Mouse (Mus musculus): ENCODE results near the gene Clpx. TPM values are rescaled to one million over a fixed set of nuclear protein-coding genes. Genes with fewer than 3 reads are reported as not detected.
A peak's percentile ranks its signal among the peaks of the same experiment; 100 is the strongest.

Clpx gene
- total RNA-seq, 2 experiments from 2014 or later: 117 to 125 TPM

GRCm38 (mm10) chr9:65345854-65346475, 51.9 kb downstream of the Clpx start, which contains the start of gene Pdcd7:
Pdcd7 (plus strand) TSS chr9:65346104.
- DNase-seq: peak; percentile 97 to 98

- peak; percentile 28 to 42 for DNase-seq
Measured at GRCm38 (mm10) chr9:65346476-65347111, 52.5 kb downstream of the Clpx start.

- no peak for DNase-seq
Measured at GRCm38 (mm10) chr9:65347112-65347850, 53.2 kb downstream of the Clpx start.

GRCm38 (mm10) chr9:65353251-65353650, 59.2 kb downstream of the Clpx start:
- no peak for DNase-seq

- no peak for DNase-seq
Measured at GRCm38 (mm10) chr9:65356561-65356960, 62.5 kb downstream of the Clpx start.

- DNase-seq: no peak
Measured at GRCm38 (mm10) chr9:65356971-65357370, 62.9 kb downstream of the Clpx start.

- peak; percentile 37 to 46 for DNase-seq
Measured at GRCm38 (mm10) chr9:65358956-65359480, 65.0 kb downstream of the Clpx start.

- no peak for DNase-seq
Measured at GRCm38 (mm10) chr9:65360641-65361448, 66.8 kb downstream of the Clpx start, which contains the start of gene Ubap1l. Ubap1l (plus strand) TSS chr9:65361041.

- no peak for DNase-seq
Measured at GRCm38 (mm10) chr9:65363684-65364083, 69.6 kb downstream of the Clpx start.

- DNase-seq: no peak
Measured at GRCm38 (mm10) chr9:65365721-65366120, 71.7 kb downstream of the Clpx start.

GRCm38 (mm10) chr9:65371756-65372155, 77.7 kb downstream of the Clpx start:
- DNase-seq: no peak

GRCm38 (mm10) chr9:65372449-65372848, 78.4 kb downstream of the Clpx start:
- peak; percentile 27 to 66 for DNase-seq

GRCm38 (mm10) chr9:65374468-65375162, 80.6 kb downstream of the Clpx start:
- DNase-seq: peak in 1 of 2 experiments; percentile 58

- peak in 1 of 2 experiments; percentile 33 for DNase-seq
Measured at GRCm38 (mm10) chr9:65375163-65375934, 81.3 kb downstream of the Clpx start.

Other genes with a start within 250 kb of the Clpx start
- 10 to 100 TPM; 12.3 to 13.8 TPM for gene Igdcc4, start 192.8 kb upstream of the Clpx start, total RNA-seq (2021)
- gene Igdcc3, start 153.1 kb upstream of the Clpx start, total RNA-seq (2021): under 1 TPM; 0.15 to 0.18 TPM
- 1 to 10 TPM; 2.3 to 2.9 TPM for gene Parp16, start 98.9 kb upstream of the Clpx start, total RNA-seq (2021)
- gene Cilp, start 29.1 kb upstream of the Clpx start, total RNA-seq (2021): 1 to 10 TPM; 2.8 to 3.3 TPM
- 10 to 100 TPM; 14.4 to 18.4 TPM for gene Pdcd7, start 51.8 kb downstream of the Clpx start, total RNA-seq (2021)
- not detected for gene Ubap1l, start 66.8 kb downstream of the Clpx start, total RNA-seq (2021)
- 1 to 10 TPM; 1.5 to 1.6 TPM for gene Kbtbd13, start 97.4 kb downstream of the Clpx start, total RNA-seq (2021)
- gene Rasl12, start 104.2 kb downstream of the Clpx start, total RNA-seq (2021): 1 to 10 TPM; 5.6 to 6.4 TPM
- gene Slc51b, start 128.7 kb downstream of the Clpx start, total RNA-seq (2021): not detected
- gene Mtfmt, start 141.5 kb downstream of the Clpx start, total RNA-seq (2021): 1 to 10 TPM; 6.3 to 6.9 TPM
- gene Spg21, start 166.7 kb downstream of the Clpx start, total RNA-seq (2021): 10 to 100 TPM; 16.0 to 22.0 TPM
- not detected for gene Ankdd1a, start 225.9 kb downstream of the Clpx start, total RNA-seq (2021)

Data from heart, adult 18-20 months (tissue).